Mouse (Mus musculus) splenic B cell, adult 2 months (primary cell): ENCODE measurements around the gene Prkcsh.

Experiments used
- DNase-seq: peaks from one replicate; pipeline ENCODE4 v3.0.0-alpha.2; 2011; ENCODE audit warnings: low read depth, low spot score
- H3K27me3 ChIP-seq: 2 replicates; pipeline ENCODE4 v1.6.1; 2012; ENCODE audit warnings: mild to moderate bottlenecking, low read length, moderate library complexity, mixed read lengths; ENCODE audit not compliant: control insufficient read depth, poor library complexity, insufficient read depth, severe bottlenecking
- H3K36me3 ChIP-seq: 2 replicates; pipeline ENCODE4 v1.6.1; 2012; ENCODE audit warnings: mild to moderate bottlenecking, low read length, moderate library complexity, mixed read lengths; ENCODE audit not compliant: control insufficient read depth, poor library complexity, insufficient read depth, severe bottlenecking

The Prkcsh gene

GRCm38 (mm10) chr9:22003163-22003554 lies 553 bp downstream of the Prkcsh start:
- H3K27me3 ChIP-seq, result no peaks in the 10 kb centered on the region
- no peak for DNase-seq

GRCm38 (mm10) chr9:22004546-22004945 lies 1.9 kb downstream of the Prkcsh start:
- no peaks in the 10 kb centered on the region for H3K27me3 ChIP-seq
- peaks cover 5% of the 10 kb centered on the region for H3K36me3 ChIP-seq
- no peak for DNase-seq

More at GRCm38 (mm10) chr9:22003163-22003554, 553 bp downstream of the Prkcsh start:
- H3K36me3 ChIP-seq, result peaks cover 5% of the 10 kb centered on the region

- peaks cover 9% of the 10 kb centered on the region for H3K36me3 ChIP-seq
- no peaks in the 10 kb centered on the region for H3K27me3 ChIP-seq
- DNase-seq, result no peak
Measured at GRCm38 (mm10) chr9:22011055-22011454, 8.4 kb downstream of the Prkcsh start.

GRCm38 (mm10) chr9:22012731-22013130 lies 10.1 kb downstream of the Prkcsh start:
- Histone ChIP-seq H3K36me3 (peaks cover 7% of the 10 kb centered on the region; the same call in 1 of the 2 replicates), H3K27me3 (no peaks in the 10 kb centered on the region)
- DNase-seq, result no peak

GRCm38 (mm10) chr9:22016245-22016644 lies 13.6 kb downstream of the Prkcsh start:
- DNase-seq, result no peak
- Histone ChIP-seq H3K27me3 (no peaks in the 10 kb centered on the region), H3K36me3 (peaks cover 4% of the 10 kb centered on the region; the same call in 1 of the 2 replicates)

GRCm38 (mm10) chr9:22017208-22017825 lies 14.7 kb downstream of the Prkcsh start:
- no peaks in the 10 kb centered on the region for H3K27me3 ChIP-seq
- DNase-seq, result no peak
- H3K36me3 ChIP-seq, result peaks cover 3% of the 10 kb centered on the region; the same call in 1 of the 2 replicates

- no peak for DNase-seq
- Histone ChIP-seq H3K36me3 (no peaks in the 10 kb centered on the region), H3K27me3 (no peaks in the 10 kb centered on the region)
Measured at GRCm38 (mm10) chr9:22024592-22024991, 22.0 kb downstream of the Prkcsh start.

- H3K36me3 ChIP-seq, result no peaks in the 10 kb centered on the region
- H3K27me3 ChIP-seq, result no peaks in the 10 kb centered on the region
- DNase-seq, result no peak
Measured at GRCm38 (mm10) chr9:22028467-22028866, 25.9 kb downstream of the Prkcsh start.

GRCm38 (mm10) chr9:22030386-22030785 lies 27.8 kb downstream of the Prkcsh start:
- Histone ChIP-seq H3K36me3 (no peaks in the 10 kb centered on the region), H3K27me3 (no peaks in the 10 kb centered on the region)
- DNase-seq, result no peak

- Histone ChIP-seq H3K36me3 (no peaks in the 10 kb centered on the region), H3K27me3 (no peaks in the 10 kb centered on the region)
- DNase-seq, result no peak
Measured at GRCm38 (mm10) chr9:22035300-22036044, 32.9 kb downstream of the Prkcsh start.

- no peaks in the 10 kb centered on the region for H3K27me3 ChIP-seq
- no peaks in the 10 kb centered on the region for H3K36me3 ChIP-seq
- no peak for DNase-seq
Measured at GRCm38 (mm10) chr9:22037826-22038225, 35.2 kb downstream of the Prkcsh start.

GRCm38 (mm10) chr9:22041832-22042231 lies 39.2 kb downstream of the Prkcsh start:
- no peak for DNase-seq
- Histone ChIP-seq H3K27me3 (no peaks in the 10 kb centered on the region), H3K36me3 (no peaks in the 10 kb centered on the region)

- Histone ChIP-seq H3K27me3 (no peaks in the 10 kb centered on the region), H3K36me3 (no peaks in the 10 kb centered on the region)
- no peak for DNase-seq
Measured at GRCm38 (mm10) chr9:22047329-22047728, 44.7 kb downstream of the Prkcsh start.

- no peak for DNase-seq
- H3K27me3 ChIP-seq, result no peaks in the 10 kb centered on the region
- H3K36me3 ChIP-seq, result no peaks in the 10 kb centered on the region
Measured at GRCm38 (mm10) chr9:22049315-22049714, 46.7 kb downstream of the Prkcsh start.

GRCm38 (mm10) chr9:22049721-22050270 lies 47.2 kb downstream of the Prkcsh start:
- Histone ChIP-seq H3K27me3 (no peaks in the 10 kb centered on the region), H3K36me3 (no peaks in the 10 kb centered on the region)
- no peak for DNase-seq
